Comparison of ENCODE assay signal across 8 mouse cellular contexts in the genomic region with DNA sequence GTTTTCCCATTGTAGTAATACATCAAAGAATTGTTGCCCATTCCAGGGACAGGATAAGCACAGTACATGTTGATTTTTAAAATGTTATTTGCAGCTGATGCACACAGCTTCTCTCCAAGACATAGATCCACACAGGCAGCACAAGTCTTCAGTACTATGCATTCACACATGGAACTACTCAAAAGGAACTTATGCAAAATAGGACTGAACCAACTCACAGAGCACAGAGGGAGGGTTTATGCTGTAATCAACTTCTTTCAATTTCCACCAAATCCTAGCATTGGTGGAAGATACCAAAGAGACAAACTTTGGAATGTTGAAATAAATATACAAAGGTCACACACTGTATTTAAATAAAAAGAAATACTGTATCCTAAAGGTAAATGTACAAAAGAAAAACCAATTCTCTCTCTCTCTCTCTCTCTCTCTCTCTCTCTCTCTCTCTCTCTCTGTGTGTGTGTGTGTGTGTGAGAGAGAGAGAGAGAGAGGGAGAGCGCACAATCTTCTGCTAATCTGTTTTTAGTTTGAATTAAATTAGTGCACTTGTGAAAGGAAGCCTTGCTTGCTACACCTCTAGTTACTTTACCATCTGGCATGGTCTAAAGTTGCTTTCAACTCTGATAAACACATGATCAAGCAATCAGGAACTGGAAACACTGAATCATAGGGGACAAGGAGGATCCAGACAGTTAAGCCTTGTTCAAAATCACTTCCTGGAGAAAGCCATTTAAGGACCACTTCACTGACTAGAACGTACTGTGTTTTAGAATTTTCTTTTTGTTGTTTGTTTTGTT.
A peak's percentile ranks its signal among the peaks of the same experiment; 100 is the strongest.
DNase-seq lines count a peak whose midpoint lies in the region; ATAC-seq and TF ChIP-seq lines count a peak whose summit lies in the region.

No protein-coding gene starts in this region.

- H3K27me3 ChIP-seq in kidney, embryonic 15.5 days, result no peaks in the 10 kb centered on the region
- no peaks in the 10 kb centered on the region for H3K27me3 ChIP-seq in intestine, postnatal 0 days (replicated peaks; ENCODE audit: control insufficient read depth, insufficient read depth, low read length)
- H3K27me3 ChIP-seq in midbrain, embryonic 15.5 days (replicated peaks), result no peaks in the 10 kb centered on the region

- no peak overlapping the region for H3K9ac ChIP-seq in kidney, embryonic 15.5 days
- no peak overlapping the region for H3K9ac ChIP-seq in intestine, postnatal 0 days (ENCODE audit: low read depth, low read length)
- H3K9ac ChIP-seq in midbrain, embryonic 15.5 days, result 0 out of 2 replicates have a peak overlapping the region, but pooled peaks have one; percentile 14

- H3K9me3 ChIP-seq in kidney, embryonic 15.5 days (replicated peaks), result no peaks in the 10 kb centered on the region
- no peaks in the 10 kb centered on the region for H3K9me3 ChIP-seq in intestine, postnatal 0 days (ENCODE audit: control insufficient read depth)
- H3K9me3 ChIP-seq in midbrain, embryonic 15.5 days, result no peaks in the 10 kb centered on the region

- peaks cover 31% of the 10 kb centered on the region for H3K4me1 ChIP-seq in kidney, embryonic 15.5 days
- H3K4me1 ChIP-seq in intestine, postnatal 0 days (replicated peaks; ENCODE audit: control insufficient read depth, insufficient read depth, low read length), result peaks cover 2% of the 10 kb centered on the region; the same call in 1 of the 2 replicates
- H3K4me1 ChIP-seq in midbrain, embryonic 15.5 days, result peaks cover 34% of the 10 kb centered on the region

- no peak for DNase-seq in kidney, adult 11 months
- peak; percentile 67 for DNase-seq in adipocyte (ENCODE audit: low spot score)
- DNase-seq in forelimb bud, embryonic 11.5 days (ENCODE audit: low read depth, low spot score), result peak; percentile 90
- DNase-seq in cerebellum, postnatal 36 days, result no peak
- DNase-seq in right cerebral cortex, postnatal 14 days, result no peak

- TF ChIP-seq CTCF in intestine, postnatal 0 days (IDR thresholded peaks at IDR 0.05; ENCODE audit: low read depth), result no peak

- H3K27ac ChIP-seq in kidney, embryonic 15.5 days, result peak overlapping the region; percentile 72
- peak overlapping the region; percentile 60; the same call in 1 of the 2 replicates for H3K27ac ChIP-seq in intestine, postnatal 0 days (ENCODE audit: low read depth, low read length)
- peak overlapping the region; percentile 72 for H3K27ac ChIP-seq in midbrain, embryonic 15.5 days

- H3K4me2 ChIP-seq in kidney, embryonic 15.5 days, result peak overlapping the region; percentile 29; the same call in 1 of the 2 replicates
- H3K4me2 ChIP-seq in intestine, postnatal 0 days (replicated peaks; ENCODE audit: low read depth), result peak overlapping the region; percentile 27; the same call in 1 of the 2 replicates
- peak overlapping the region; percentile 49 for H3K4me2 ChIP-seq in midbrain, embryonic 15.5 days

- 33% methylated on average over 2 of the region's 2 CpGs for WGBS in kidney, embryonic 15.5 days
- WGBS in intestine, postnatal 0 days, result 31% methylated on average over 2 of the region's 2 CpGs
- 5% methylated on average over 2 of the region's 2 CpGs for WGBS in midbrain, embryonic 15.5 days

- no peaks in the 10 kb centered on the region for H3K36me3 ChIP-seq in kidney, embryonic 15.5 days
- no peaks in the 10 kb centered on the region for H3K36me3 ChIP-seq in intestine, postnatal 0 days (ENCODE audit: control insufficient read depth, insufficient read depth)
- no peaks in the 10 kb centered on the region for H3K36me3 ChIP-seq in midbrain, embryonic 15.5 days (replicated peaks)

- H3K4me3 ChIP-seq in kidney, embryonic 15.5 days (replicated peaks), result peak overlapping the region; percentile 34
- H3K4me3 ChIP-seq in intestine, postnatal 0 days (ENCODE audit: low read depth, low read length), result no peak overlapping the region
- H3K4me3 ChIP-seq in midbrain, embryonic 15.5 days, result peak overlapping the region; percentile 36

- ATAC-seq in kidney, embryonic 15.5 days (replicated peaks; ENCODE audit: low FRiP score), result peak; percentile 64
- peak; percentile 85 for ATAC-seq in intestine, postnatal 0 days
- ATAC-seq in midbrain, embryonic 15.5 days (replicated peaks), result peak; percentile 84

Comparison
In these comparisons a context has a peak if more than half of its experiments do, and no peak if none do; other contexts are left out.
1. DNase-seq: peak in adipocyte (single experiment) and forelimb bud, embryonic 11.5 days (single experiment); none in kidney, adult 11 months (single experiment), cerebellum, postnatal 36 days (0 of 2) and right cerebral cortex, postnatal 14 days (single experiment).
2. Peak in every context shown above with its lines, with median percentiles within 50 percentile points of each other: ATAC-seq, H3K27ac ChIP-seq and H3K4me2 ChIP-seq.